Comparison of ENCODE assay signal across 23 mouse cellular contexts in the genomic region with DNA sequence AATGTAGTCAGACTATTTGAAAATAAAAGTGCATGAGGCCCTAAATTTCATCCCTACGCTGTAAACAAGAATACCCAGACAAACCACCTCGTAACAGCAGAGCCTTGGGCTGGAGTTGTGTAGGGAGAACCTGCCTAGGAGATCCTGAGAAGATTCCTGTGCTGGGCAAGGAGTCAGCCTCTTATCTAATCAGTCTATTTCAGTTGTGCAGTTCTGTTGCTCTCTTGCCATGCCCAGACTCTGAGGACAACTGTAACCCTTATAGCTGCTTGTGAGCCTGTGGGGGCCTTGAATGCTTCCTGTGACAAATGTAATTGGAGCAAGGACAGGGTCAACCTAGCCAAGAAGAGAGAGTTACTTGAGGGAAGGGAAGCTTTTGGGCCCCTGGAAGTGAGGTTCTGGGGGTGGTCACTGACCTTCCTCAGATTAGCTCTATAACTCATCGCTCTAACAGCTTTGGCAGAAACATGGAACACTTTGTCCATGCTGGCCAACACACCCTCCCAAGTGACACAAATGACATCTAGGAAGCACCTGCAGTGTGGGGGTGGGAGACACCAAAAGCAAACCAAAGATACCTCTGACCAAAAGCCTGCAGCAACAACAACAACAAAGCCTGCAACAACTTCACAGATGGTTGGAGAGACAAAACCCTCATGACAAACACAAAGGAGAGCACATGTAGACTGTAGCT. TPM values are rescaled to one million over a fixed set of nuclear protein-coding genes. Genes with fewer than 3 reads are reported as not detected.
DNase-seq lines count a peak whose midpoint lies in the region; ATAC-seq lines count a peak whose summit lies in the region.
"Had no signal": no experiment of that assay in that cellular context is flagged by ENCODE, and none has a peak within 500 bp of the region (broad histone marks: within the 10 kb centered on the region; RNA-seq: fewer than 3 reads in every experiment).

No protein-coding gene starts in this region.

- peaks cover 19% of the 10 kb centered on the region for H3K4me1 ChIP-seq in heart, embryonic 13.5 days
- H3K4me1 ChIP-seq: forebrain, embryonic 13.5 days; limb, embryonic 15.5 days; midbrain, embryonic 10.5 days; neural tube, embryonic 12.5 days had no signal

- 0 out of 2 replicates have a peak overlapping the region, but pooled peaks have one; percentile 2 for H3K9ac ChIP-seq in heart, embryonic 13.5 days
- H3K9ac ChIP-seq: forebrain, embryonic 13.5 days; hindbrain, embryonic 14.5 days; limb, embryonic 15.5 days; neural tube, embryonic 12.5 days had no signal

- H3K27me3 ChIP-seq in heart, embryonic 13.5 days (replicated peaks): no peaks in the 10 kb centered on the region
- H3K27me3 ChIP-seq: CH12.LX; forebrain, embryonic 13.5 days; limb, embryonic 15.5 days; neural tube, embryonic 12.5 days had no signal

- H3K27ac ChIP-seq in heart, embryonic 13.5 days (replicated peaks): peak overlapping the region; percentile 48
- H3K27ac ChIP-seq: forebrain, embryonic 13.5 days; hindbrain, embryonic 14.5 days; layer of hippocampus, adult 2 months; limb, embryonic 15.5 days; midbrain, embryonic 10.5 days; neural tube, embryonic 12.5 days had no signal

- H3K36me3 ChIP-seq in heart, embryonic 13.5 days: no peaks in the 10 kb centered on the region
- H3K36me3 ChIP-seq: limb, embryonic 15.5 days; midbrain, embryonic 10.5 days; neural tube, embryonic 12.5 days had no signal

- 0 out of 2 replicates have a peak, but pooled peaks have one; percentile 39 for ATAC-seq in frontal cortex, adult (ENCODE audit: low TSS enrichment)
- ATAC-seq in heart, embryonic 13.5 days (ENCODE audit: extremely low read depth, insufficient number of reproducible peaks, low FRiP score, low TSS enrichment): no peak
- ATAC-seq in erythroblast, adult 5-6 weeks (replicated peaks; ENCODE audit: low FRiP score, poor library complexity, severe bottlenecking): 0 out of 2 replicates have a peak, but pooled peaks have one; percentile 14
- ATAC-seq: forebrain, embryonic 13.5 days had no signal

- no peaks in the 10 kb centered on the region for H3K9me3 ChIP-seq in heart, embryonic 13.5 days
- H3K9me3 ChIP-seq: forebrain, embryonic 13.5 days; limb, embryonic 15.5 days; midbrain, embryonic 10.5 days; neural tube, embryonic 12.5 days had no signal

- 55% methylated on average over 3 of the region's 3 CpGs for WGBS in heart, embryonic 13.5 days

- no peak overlapping the region for H3K4me2 ChIP-seq in heart, embryonic 13.5 days
- H3K4me2 ChIP-seq: forebrain, embryonic 13.5 days; hindbrain, embryonic 14.5 days; limb, embryonic 15.5 days; neural tube, embryonic 12.5 days had no signal

- DNase-seq in frontal cortex, postnatal 14 days (ENCODE audit: low spot score in 2 of 2): no peak
- no peak for DNase-seq in heart, adult 9 months (ENCODE audit: low spot score in 2 of 2)
- peak; percentile 33 for DNase-seq in adrenal gland, adult 8-10 months
- DNase-seq in thymus, postnatal 36 days: no peak
- no peak for DNase-seq in neural tube, embryonic 10.5 days (ENCODE audit: extremely low spot score, low spot score)
- DNase-seq: heart, postnatal 10 days; kidney, adult 8-10 months; kidney, postnatal 14 days; lung, adult 2 months; lung, postnatal 36 days; right cerebral cortex, postnatal 4 days had no signal

- no peak overlapping the region for H3K4me3 ChIP-seq in heart, embryonic 13.5 days
- H3K4me3 ChIP-seq: erythroblast, embryonic 14.5 days; forebrain, embryonic 13.5 days; layer of hippocampus, adult 2 months; limb, embryonic 15.5 days; midbrain, embryonic 10.5 days; neural tube, embryonic 12.5 days had no signal

RNA-seq across cellular contexts. Expression of gene Pla2g4e, which starts 9.0 kb away (rescaled TPM):
- 1.1 and 1.2 TPM in 2 replicates for polyA plus RNA-seq in heart, embryonic 13.5 days (2015; fragmentation: Nextera tagmentation; extraction: Ambion mirVana)
- 1 to 10 TPM in 2 of 4 experiments, under 1 TPM in 2; 0.35 to 1.3 (median 0.99) TPM for total RNA-seq in adrenal gland, adult 8-10 months (2022)
- not detected in 2 replicates for total RNA-seq in erythroblast, adult 5-6 weeks (2015; ENCODE audit: low replicate concordance)
- total RNA-seq in erythroblast, adult 5-6 weeks (2017; ENCODE audit: low replicate concordance): not detected in 2 replicates
- total RNA-seq: CH12.LX had no signal
- polyA plus RNA-seq: embryonic facial prominence, embryonic 11.5 days; erythroblast, embryonic 14.5 days had no signal

RNA-seq across cellular contexts. Expression of gene Pla2g4d, which starts 52.9 kb away (rescaled TPM):
- not detected in 2 replicates for polyA plus RNA-seq in heart, embryonic 13.5 days (2015; fragmentation: Nextera tagmentation; extraction: Ambion mirVana)
- total RNA-seq in adrenal gland, adult 8-10 months (2022): under 1 TPM in 1 of 4 experiments, not detected in 3; 0.10 TPM
- not detected in 2 replicates for total RNA-seq in erythroblast, adult 5-6 weeks (2015; ENCODE audit: low replicate concordance)
- not detected in 2 replicates for total RNA-seq in erythroblast, adult 5-6 weeks (2017; ENCODE audit: low replicate concordance)
- total RNA-seq: CH12.LX; heart, postnatal 10 days; layer of hippocampus, adult 2 months had no signal
- polyA plus RNA-seq: erythroblast, embryonic 14.5 days; forebrain, embryonic 13.5 days; hindbrain, embryonic 14.5 days had no signal
